Mouse (Mus musculus): ENCODE results near the gene Sik3. TPM values are rescaled to one million over a fixed set of nuclear protein-coding genes. Genes with fewer than 3 reads are reported as not detected.

Sik3 gene
- polyA plus RNA-seq, 1 experiment from 2014 or later, result 11.7 TPM

DNA sequence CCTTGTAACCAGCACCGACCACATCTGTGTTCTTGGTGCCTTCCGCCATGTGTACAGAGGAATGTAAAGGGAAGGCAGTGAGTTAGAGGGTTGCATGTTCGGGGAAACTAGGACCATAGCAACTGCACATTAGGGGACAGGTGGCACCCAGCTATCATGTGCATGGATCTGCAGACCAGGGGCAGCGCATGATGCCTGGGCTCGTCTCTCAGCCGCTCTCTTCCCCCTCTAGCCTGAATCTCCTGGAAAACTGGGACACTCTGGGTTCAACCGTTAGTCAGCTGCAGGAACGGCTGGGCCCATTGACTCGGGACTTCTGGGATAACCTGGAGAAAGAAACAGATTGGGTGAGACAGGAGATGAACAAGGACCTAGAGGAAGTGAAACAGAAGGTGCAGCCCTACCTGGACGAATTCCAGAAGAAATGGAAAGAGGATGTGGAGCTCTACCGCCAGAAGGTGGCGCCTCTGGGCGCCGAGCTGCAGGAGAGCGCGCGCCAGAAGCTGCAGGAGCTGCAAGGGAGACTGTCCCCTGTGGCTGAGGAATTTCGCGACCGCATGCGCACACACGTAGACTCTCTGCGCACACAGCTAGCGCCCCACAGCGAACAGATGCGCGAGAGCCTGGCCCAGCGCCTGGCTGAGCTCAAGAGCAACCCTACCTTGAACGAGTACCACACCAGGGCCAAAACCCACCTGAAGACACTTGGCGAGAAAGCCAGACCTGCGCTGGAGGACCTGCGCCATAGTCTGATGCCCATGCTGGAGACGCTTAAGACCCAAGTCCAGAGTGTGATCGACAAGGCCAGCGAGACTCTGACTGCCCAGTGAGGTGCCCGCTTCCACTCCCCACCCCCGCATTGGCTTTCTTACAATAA lies 217.2 kb downstream of the Sik3 start:
- Histone ChIP-seq H3K4me2 (peak overlapping the region; percentile 89), H3K9ac (peak overlapping the region; percentile 51), H3K36me3 (no peaks in the 10 kb centered on the region), H3K9me3 (replicated peaks) (no peaks in the 10 kb centered on the region), H3K4me1 (replicated peaks) (peaks cover 13% of the 10 kb centered on the region), H3K27ac (no peak overlapping the region), H3K27me3 (peaks cover 21% of the 10 kb centered on the region), H3K4me3 (peak overlapping the region; percentile 52)
- ATAC-seq (replicated peaks; ENCODE audit: insufficient number of reproducible peaks, insufficient read depth, low FRiP score, low read depth), result peak; percentile 82
- WGBS, result 14% methylated on average over 37 of the region's 37 CpGs

DNA sequence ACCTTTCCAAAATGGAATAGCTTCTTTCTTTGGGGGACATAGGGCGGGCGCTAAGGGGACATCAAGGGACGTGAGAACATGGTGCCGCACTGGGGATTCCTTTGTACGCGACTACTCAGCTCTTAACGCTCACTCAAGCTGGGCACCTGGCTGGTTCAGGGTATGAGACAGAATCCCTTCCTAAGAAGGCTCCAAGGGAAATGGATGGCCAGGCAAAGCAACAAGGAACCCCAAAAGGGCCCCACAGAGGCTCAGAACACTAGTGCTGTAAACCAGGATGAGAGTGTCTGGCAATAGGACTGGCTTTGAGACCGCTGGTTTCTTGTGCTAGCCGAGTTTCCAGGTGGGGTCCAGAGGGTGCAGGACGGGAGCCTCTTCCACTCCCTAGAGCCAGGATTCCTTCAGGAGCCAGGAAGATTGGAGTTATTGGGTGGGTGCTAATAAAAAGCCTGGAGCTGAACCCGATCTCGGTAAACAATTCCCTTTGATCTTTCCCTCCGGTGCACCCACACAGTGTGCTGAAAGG lies 217.9 kb downstream of the Sik3 start:
- no peak for ATAC-seq (replicated peaks; ENCODE audit: insufficient number of reproducible peaks, insufficient read depth, low FRiP score, low read depth)
- Histone ChIP-seq H3K4me3 (peak overlapping the region; percentile 52), H3K9me3 (replicated peaks) (no peaks in the 10 kb centered on the region), H3K4me2 (peak overlapping the region; percentile 89), H3K36me3 (no peaks in the 10 kb centered on the region), H3K9ac (peak overlapping the region; percentile 51), H3K4me1 (replicated peaks) (peaks cover 13% of the 10 kb centered on the region), H3K27ac (no peak overlapping the region), H3K27me3 (peaks cover 21% of the 10 kb centered on the region)
- 28% methylated on average over 13 of the region's 13 CpGs for WGBS

DNA sequence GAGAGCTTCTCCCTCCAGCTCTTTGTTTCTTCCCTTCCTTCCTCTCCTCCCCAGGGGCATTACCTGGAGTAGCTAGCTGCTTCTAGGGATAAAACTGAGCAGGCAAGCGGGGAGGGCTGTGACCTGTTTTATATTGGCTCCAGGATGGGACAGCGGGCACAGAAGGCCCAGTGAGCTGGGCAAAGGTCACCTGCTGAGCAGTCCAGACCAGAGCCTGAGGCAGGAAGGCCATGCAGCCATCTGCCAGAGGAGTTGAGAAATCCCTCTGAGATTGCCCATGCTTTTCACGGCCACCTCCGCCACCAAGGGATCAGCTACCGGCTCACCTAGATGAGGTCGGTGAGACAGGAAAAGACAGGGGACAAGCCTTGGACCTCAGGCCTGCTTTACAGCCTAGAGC lies 222.6 kb downstream of the Sik3 start:
- 83% methylated on average over 6 of the region's 6 CpGs for WGBS

DNA sequence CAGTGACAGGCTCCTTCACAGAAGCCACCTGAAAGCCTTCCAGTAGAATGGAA lies 222.8 kb downstream of the Sik3 start, which contains the start of gene Apoc3:
TSS of gene Apoc3 (minus strand) at position 41 of the 53 bp plus-strand sequence.
- no peak within 1 kb of the TSS for H3K4me3 ChIP-seq

More for the DNA sequence above, 222.6 kb downstream of the Sik3 start:
- H3K27ac ChIP-seq, result no peak overlapping the region
- H3K4me2 ChIP-seq, result no peak overlapping the region
- H3K9me3 ChIP-seq (replicated peaks), result no peaks in the 10 kb centered on the region
- no peaks in the 10 kb centered on the region for H3K36me3 ChIP-seq
- H3K4me3 ChIP-seq, result no peak overlapping the region
- no peak for ATAC-seq (replicated peaks; ENCODE audit: insufficient number of reproducible peaks, insufficient read depth, low FRiP score, low read depth)
- no peak overlapping the region for H3K9ac ChIP-seq
- H3K4me1 ChIP-seq (replicated peaks), result peaks cover 6% of the 10 kb centered on the region
- peaks cover 8% of the 10 kb centered on the region for H3K27me3 ChIP-seq

DNA sequence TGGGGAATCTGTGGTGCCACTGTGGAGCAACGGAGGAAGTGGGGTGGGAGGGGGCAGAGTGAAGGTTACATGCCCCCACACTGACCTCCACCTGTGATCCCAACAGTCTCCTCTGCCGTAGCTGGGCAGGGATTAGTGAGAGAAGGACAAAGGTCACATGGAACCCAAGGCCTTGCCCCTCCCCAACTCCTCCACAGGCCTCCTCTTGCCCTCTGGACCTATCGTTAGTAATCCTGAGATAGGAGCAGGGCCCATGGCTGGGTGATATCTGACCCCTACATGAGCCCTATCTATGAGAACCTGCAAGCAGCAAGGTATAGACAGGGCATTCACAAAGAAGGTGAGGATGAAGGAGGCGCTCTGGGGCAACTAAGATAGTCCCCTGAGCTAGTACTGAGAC lies 223.0 kb downstream of the Sik3 start:
- Histone ChIP-seq H3K4me2 (no peak overlapping the region), H3K27me3 (peaks cover 8% of the 10 kb centered on the region), H3K4me3 (no peak overlapping the region), H3K9ac (no peak overlapping the region), H3K9me3 (replicated peaks) (no peaks in the 10 kb centered on the region), H3K4me1 (replicated peaks) (peaks cover 1% of the 10 kb centered on the region), H3K27ac (no peak overlapping the region), H3K36me3 (no peaks in the 10 kb centered on the region)
- WGBS, result 59% methylated on average over 4 of the region's 4 CpGs
- ATAC-seq (replicated peaks; ENCODE audit: insufficient number of reproducible peaks, insufficient read depth, low FRiP score, low read depth), result no peak

More for the DNA sequence above, 222.8 kb downstream of the Sik3 start, which contains the start of gene Apoc3:
- Histone ChIP-seq H3K36me3 (no peaks in the 10 kb centered on the region), H3K4me1 (replicated peaks) (peaks cover 3% of the 10 kb centered on the region), H3K27ac (no peak within 1 kb of the TSS), H3K9me3 (replicated peaks) (no peaks in the 10 kb centered on the region), H3K4me2 (no peak within 1 kb of the TSS), H3K9ac (no peak within 1 kb of the TSS), H3K27me3 (peaks cover 8% of the 10 kb centered on the region)
- ATAC-seq (replicated peaks; ENCODE audit: insufficient number of reproducible peaks, insufficient read depth, low FRiP score, low read depth), result no peak

DNA sequence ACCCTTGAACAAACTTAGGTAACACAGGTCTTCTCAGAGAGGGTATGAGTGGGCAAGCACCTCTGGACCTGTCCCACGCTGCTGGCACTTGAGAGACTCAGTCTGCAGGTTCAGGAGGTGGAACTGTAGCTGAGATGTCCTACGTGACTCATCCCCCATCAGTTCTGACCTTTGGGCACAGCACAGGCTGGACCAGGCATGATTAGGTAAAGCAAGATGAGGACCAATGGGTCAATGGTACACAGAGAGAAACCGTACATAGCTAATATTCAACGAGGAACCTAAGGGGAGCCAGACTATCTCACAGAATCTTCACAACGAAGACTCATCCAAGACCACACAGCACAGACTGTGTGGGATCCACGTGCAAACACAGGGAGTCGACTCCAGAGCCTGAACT lies 226.2 kb downstream of the Sik3 start:
- Histone ChIP-seq H3K36me3 (no peaks in the 10 kb centered on the region), H3K9ac (no peak overlapping the region), H3K4me3 (no peak overlapping the region), H3K4me1 (replicated peaks) (peaks cover 11% of the 10 kb centered on the region), H3K27ac (no peak overlapping the region), H3K27me3 (no peaks in the 10 kb centered on the region), H3K4me2 (no peak overlapping the region), H3K9me3 (replicated peaks) (no peaks in the 10 kb centered on the region)
- WGBS, result 82% methylated on average over 7 of the region's 7 CpGs
- ATAC-seq (replicated peaks; ENCODE audit: insufficient number of reproducible peaks, insufficient read depth, low FRiP score, low read depth), result no peak

DNA sequence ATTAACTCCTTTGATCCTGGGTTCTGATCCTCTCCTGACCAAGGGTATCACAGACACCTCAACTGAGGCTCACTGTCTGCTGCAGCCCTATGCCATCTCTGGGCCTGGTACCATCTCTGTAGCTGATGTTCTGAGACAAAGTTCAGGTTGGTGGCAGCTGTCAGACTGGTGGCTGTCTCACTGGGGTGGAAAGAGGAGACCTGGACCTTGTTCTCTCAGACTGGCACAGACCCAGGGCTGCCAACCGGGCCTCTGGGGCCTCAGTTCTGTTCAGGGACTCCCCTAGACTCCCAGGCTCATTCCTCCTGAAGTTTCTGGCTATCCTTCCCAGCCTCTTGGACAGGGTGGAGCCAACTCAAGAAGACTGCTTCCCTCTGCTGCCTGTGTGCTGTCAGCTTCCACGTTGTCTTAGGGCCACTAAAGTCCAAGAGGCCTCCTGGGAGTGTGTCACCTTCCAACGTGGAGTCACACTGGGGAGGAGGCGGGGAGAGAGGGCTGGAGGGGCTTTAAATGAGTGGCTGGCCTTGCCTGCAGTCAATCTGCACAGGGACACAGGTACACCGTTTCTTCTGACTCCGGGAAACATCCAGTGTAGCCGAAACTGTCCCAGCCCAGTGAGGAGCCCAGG lies 228.0 kb downstream of the Sik3 start, which contains the start of gene Apoa4:
TSS of gene Apoa4 (plus strand) at position 171 of the 628 bp plus-strand sequence.
- Histone ChIP-seq H3K4me1 (replicated peaks) (peaks cover 12% of the 10 kb centered on the region), H3K9me3 (replicated peaks) (no peaks in the 10 kb centered on the region), H3K4me2 (no peak within 1 kb of the TSS), H3K4me3 (no peak within 1 kb of the TSS), H3K27me3 (no peaks in the 10 kb centered on the region), H3K9ac (no peak within 1 kb of the TSS), H3K27ac (no peak within 1 kb of the TSS), H3K36me3 (no peaks in the 10 kb centered on the region)
- 69% methylated on average over 7 of the region's 7 CpGs for WGBS
- ATAC-seq (replicated peaks; ENCODE audit: insufficient number of reproducible peaks, insufficient read depth, low FRiP score, low read depth), result no peak

DNA sequence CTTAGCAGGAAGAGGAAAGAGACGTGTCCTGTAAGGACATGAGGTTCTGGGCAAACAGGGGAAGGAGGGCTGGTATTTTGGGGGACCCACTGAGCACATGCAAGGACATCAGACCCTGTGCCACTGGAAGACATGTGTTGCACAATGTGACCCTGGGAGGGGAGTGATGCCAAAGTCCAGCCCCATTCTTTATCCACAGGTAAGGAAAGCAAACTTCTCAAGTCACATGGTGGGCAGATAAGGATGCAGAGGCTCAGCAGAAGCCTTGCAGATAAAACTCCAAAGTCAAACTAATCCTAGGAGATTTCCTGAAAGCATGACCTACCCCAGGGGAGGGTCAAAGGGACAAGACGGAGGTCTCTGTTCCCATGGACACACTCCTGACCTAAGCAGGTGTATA lies 229.2 kb downstream of the Sik3 start:
- H3K27ac ChIP-seq, result no peak overlapping the region

DNA sequence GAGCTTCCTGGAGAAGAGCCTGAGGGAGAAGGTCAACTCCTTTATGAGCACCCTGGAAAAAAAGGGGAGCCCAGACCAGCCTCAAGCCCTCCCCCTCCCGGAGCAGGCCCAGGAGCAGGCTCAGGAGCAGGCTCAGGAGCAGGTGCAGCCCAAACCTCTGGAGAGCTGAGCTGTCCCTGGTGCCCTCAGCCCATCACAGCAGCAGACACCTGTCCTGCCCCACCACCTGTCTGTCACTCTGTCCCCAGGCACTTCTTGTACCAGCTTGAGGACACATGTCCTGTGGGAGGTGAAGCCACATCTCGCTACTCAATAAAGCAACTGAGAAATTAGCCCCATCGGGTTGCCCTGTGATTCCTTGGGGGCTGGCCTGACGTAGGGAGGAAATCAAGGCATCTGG lies 230.5 kb downstream of the Sik3 start:
- Histone ChIP-seq H3K27ac (no peak overlapping the region), H3K4me1 (replicated peaks) (peaks cover 12% of the 10 kb centered on the region), H3K4me2 (no peak overlapping the region), H3K4me3 (no peak overlapping the region), H3K27me3 (no peaks in the 10 kb centered on the region), H3K9me3 (replicated peaks) (no peaks in the 10 kb centered on the region), H3K36me3 (no peaks in the 10 kb centered on the region), H3K9ac (no peak overlapping the region)
- 51% methylated on average over 4 of the region's 4 CpGs for WGBS
- no peak for ATAC-seq (replicated peaks; ENCODE audit: insufficient number of reproducible peaks, insufficient read depth, low FRiP score, low read depth)

More for the DNA sequence above, 229.2 kb downstream of the Sik3 start:
- Histone ChIP-seq H3K4me1 (replicated peaks) (peaks cover 12% of the 10 kb centered on the region), H3K27me3 (no peaks in the 10 kb centered on the region), H3K9ac (no peak overlapping the region), H3K4me3 (no peak overlapping the region), H3K36me3 (no peaks in the 10 kb centered on the region), H3K9me3 (replicated peaks) (no peaks in the 10 kb centered on the region), H3K4me2 (no peak overlapping the region)
- no peak for ATAC-seq (replicated peaks; ENCODE audit: insufficient number of reproducible peaks, insufficient read depth, low FRiP score, low read depth)
- WGBS, result 68% methylated on average over 2 of the region's 2 CpGs

DNA sequence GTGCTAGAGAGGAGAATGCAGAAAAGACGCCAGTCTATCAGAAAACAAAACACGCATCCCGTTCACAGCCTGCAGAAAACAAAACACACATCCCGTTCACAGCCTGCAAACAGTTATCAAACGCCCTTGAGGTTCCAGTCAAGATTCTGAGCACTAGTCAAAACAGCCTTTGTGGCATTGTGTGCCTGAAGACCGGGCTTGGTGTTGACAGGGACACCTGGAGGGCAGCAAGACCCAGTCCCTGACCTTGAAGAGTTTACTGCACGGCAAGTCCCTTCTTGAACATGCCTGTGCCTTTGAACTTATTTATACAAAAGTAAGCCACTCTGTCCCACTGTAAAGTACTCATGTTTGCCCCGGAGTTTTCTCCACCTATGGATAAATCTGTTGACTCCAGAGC lies 231.0 kb downstream of the Sik3 start:
- H3K36me3 ChIP-seq, result no peaks in the 10 kb centered on the region
- no peak overlapping the region for H3K27ac ChIP-seq
- ATAC-seq (replicated peaks; ENCODE audit: insufficient number of reproducible peaks, insufficient read depth, low FRiP score, low read depth), result no peak
- H3K4me2 ChIP-seq, result no peak overlapping the region
- no peaks in the 10 kb centered on the region for H3K27me3 ChIP-seq
- peaks cover 12% of the 10 kb centered on the region for H3K4me1 ChIP-seq (replicated peaks)
- WGBS, result 25% methylated on average over 8 of the region's 8 CpGs
- no peak overlapping the region for H3K4me3 ChIP-seq
- H3K9me3 ChIP-seq (replicated peaks), result no peaks in the 10 kb centered on the region
- peak overlapping the region; percentile 7; the same call in 1 of the 2 replicates for H3K9ac ChIP-seq

DNA sequence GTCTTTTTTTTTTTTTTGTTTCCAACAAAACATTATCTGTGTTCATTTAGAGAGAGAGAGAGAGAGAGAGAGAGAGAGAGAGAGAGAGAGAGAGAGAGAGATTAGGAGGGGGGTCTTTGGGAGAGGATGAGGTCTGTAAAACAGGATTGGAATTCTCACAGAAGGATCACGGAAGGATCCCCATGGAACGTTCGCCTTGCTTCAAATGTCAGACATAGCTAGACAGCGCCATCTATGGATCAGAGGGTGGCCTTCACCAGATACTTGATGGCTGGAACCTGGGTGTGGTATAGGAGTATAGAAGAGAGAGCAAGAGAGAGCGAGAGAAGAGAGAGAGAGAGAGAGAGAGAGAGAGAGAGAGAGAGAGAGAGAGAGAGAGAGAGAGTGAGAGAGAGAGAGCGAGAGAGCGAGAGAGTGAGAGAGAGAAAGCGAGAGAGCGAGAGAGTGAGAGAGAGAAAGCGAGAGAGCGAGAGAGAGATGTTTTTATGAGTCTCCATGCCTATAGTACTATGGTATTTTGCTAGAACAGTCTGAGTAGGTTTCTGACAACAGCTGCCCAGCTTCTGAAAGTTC lies 234.2 kb downstream of the Sik3 start:
- Histone ChIP-seq H3K4me3 (no peak overlapping the region), H3K9me3 (replicated peaks) (no peaks in the 10 kb centered on the region), H3K27me3 (no peaks in the 10 kb centered on the region), H3K9ac (no peak overlapping the region), H3K4me2 (peak overlapping the region; percentile 37), H3K36me3 (no peaks in the 10 kb centered on the region), H3K4me1 (replicated peaks) (peaks cover 12% of the 10 kb centered on the region), H3K27ac (no peak overlapping the region)
- ATAC-seq (replicated peaks; ENCODE audit: insufficient number of reproducible peaks, insufficient read depth, low FRiP score, low read depth), result peak; percentile 68; the same call in 1 of the 2 replicates
- 21% methylated on average over 11 of the region's 11 CpGs for WGBS
